In the genomic region with DNA sequence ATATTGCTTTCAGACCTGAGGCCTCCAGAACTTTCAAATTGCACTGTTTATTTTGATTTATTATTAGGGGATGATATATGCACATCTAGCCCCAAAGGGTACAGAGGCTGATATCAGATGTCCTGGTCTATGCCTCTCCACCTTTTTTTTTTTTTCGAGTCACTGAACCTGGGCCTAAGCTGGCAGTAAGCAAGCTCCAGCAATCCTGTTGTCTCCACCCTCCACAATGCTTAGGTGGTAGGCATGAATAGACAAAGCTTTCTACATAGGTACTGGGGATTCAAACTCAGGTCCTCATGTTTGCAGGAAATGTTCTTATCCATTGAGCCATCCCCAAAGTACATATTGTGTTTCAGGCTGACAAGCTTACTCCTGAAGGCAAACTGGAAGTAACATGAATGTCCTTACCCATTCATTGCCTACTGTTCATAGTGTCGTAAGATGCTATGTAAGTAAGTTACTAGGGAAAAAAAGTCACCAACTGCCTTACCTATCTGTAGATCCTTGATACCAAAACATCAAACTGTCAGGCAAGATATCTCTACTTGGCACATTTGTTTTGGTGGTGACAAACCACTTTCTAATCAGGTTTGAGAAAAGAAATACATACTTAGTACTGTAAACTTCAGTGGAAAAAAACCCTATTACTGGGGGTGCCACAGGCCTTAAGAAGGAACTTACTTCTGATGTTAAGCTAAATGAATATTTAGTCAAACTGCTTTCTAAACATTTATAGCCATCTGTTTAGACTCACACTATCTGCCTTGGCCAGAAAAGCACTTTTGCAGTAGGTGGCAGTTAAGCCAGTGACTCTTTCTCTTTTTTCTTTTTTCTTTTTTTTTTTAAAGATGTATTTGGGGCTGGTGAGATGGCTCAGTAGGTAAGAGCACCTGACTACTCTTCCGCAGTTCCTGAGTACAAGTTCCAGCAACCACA, we compare ENCODE assay signal across 24 mouse cellular contexts.
A peak's percentile ranks its signal among the peaks of the same experiment; 100 is the strongest.
DNase-seq lines count a peak whose midpoint lies in the region; ATAC-seq and TF ChIP-seq lines count a peak whose summit lies in the region.
"Had no signal": no experiment of that assay in that cellular context is flagged by ENCODE, and none has a peak within 500 bp of the region (broad histone marks: within the 10 kb centered on the region; RNA-seq: fewer than 3 reads in every experiment).

No protein-coding gene starts in this region.

- no peak overlapping the region for H3K9ac ChIP-seq in liver, embryonic 12.5 days
- H3K9ac ChIP-seq in liver, postnatal 0 days (replicated peaks): no peak overlapping the region
- H3K9ac ChIP-seq in hindbrain, embryonic 14.5 days: no peak overlapping the region
- H3K9ac ChIP-seq: heart, embryonic 12.5 days; hindbrain, embryonic 13.5 days; midbrain, embryonic 15.5 days had no signal

- DNase-seq in 416B (ENCODE audit: low read depth): peak; percentile 17
- peak; percentile 39 for DNase-seq in c-Kit-positive CD71-positive TER-119-negative erythroid progenitor cells, embryonic 14.5 days (ENCODE audit: low read depth)
- no peak for DNase-seq in liver, postnatal 0 days
- no peak for DNase-seq in lung, postnatal 14 days
- no peak for DNase-seq in hindbrain, embryonic 14.5 days (ENCODE audit: low spot score)
- no peak for DNase-seq in natural killer cell, adult 2 months (ENCODE audit: low spot score in 2 of 2)
- DNase-seq: adrenal gland, postnatal 10 days; cerebellum, adult 11-12 months; cerebellum, postnatal 10 days; heart, adult 2 months; heart, postnatal 4 days; kidney, postnatal 14 days; right cerebral cortex, postnatal 4 days; thymus, adult 2 months; thymus, postnatal 36 days had no signal

- peak overlapping the region; percentile 65 for H3K27ac ChIP-seq in liver, embryonic 12.5 days
- no peak overlapping the region for H3K27ac ChIP-seq in liver, postnatal 0 days (ENCODE audit: low read depth)
- H3K27ac ChIP-seq in hindbrain, embryonic 14.5 days: no peak overlapping the region
- H3K27ac ChIP-seq: heart, adult 2 months; hindbrain, embryonic 13.5 days; macrophage; midbrain, embryonic 10.5 days; midbrain, embryonic 15.5 days had no signal

- 55% methylated on average over 3 of the region's 3 CpGs for WGBS in liver, embryonic 12.5 days (ENCODE audit: insufficient replicate concordance)
- 57% methylated on average over 3 of the region's 3 CpGs for WGBS in liver, postnatal 0 days (ENCODE audit: insufficient replicate concordance)
- 93% methylated on average over 3 of the region's 3 CpGs for WGBS in hindbrain, embryonic 14.5 days

- TF ChIP-seq EP300 in liver, postnatal 0 days (IDR thresholded peaks at IDR 0.05; ENCODE audit: low read depth): peak; percentile 95

- ATAC-seq in liver, embryonic 12.5 days: peak; percentile 80
- ATAC-seq in liver, postnatal 0 days: peak; percentile 62
- no peak for ATAC-seq in hindbrain, embryonic 14.5 days (ENCODE audit: low FRiP score)
- ATAC-seq: forebrain, embryonic 14.5 days; intestine, postnatal 0 days; midbrain, embryonic 15.5 days; Patski had no signal

- no peaks in the 10 kb centered on the region for H3K27me3 ChIP-seq in liver, embryonic 12.5 days (replicated peaks)
- no peaks in the 10 kb centered on the region for H3K27me3 ChIP-seq in liver, postnatal 0 days (ENCODE audit: insufficient read depth, low read length)
- no peaks in the 10 kb centered on the region for H3K27me3 ChIP-seq in hindbrain, embryonic 14.5 days (ENCODE audit: control insufficient read depth, insufficient read depth, low read length)
- H3K27me3 ChIP-seq: heart, embryonic 12.5 days; hindbrain, embryonic 13.5 days; midbrain, embryonic 15.5 days had no signal

- no peak overlapping the region for H3K4me3 ChIP-seq in liver, embryonic 12.5 days
- H3K4me3 ChIP-seq in liver, postnatal 0 days (ENCODE audit: low read depth, low read length): no peak overlapping the region
- no peak overlapping the region for H3K4me3 ChIP-seq in hindbrain, embryonic 14.5 days (replicated peaks; ENCODE audit: low read length)
- H3K4me3 ChIP-seq: heart, adult 2 months; heart, embryonic 12.5 days; hindbrain, embryonic 13.5 days; midbrain, embryonic 10.5 days; midbrain, embryonic 15.5 days had no signal

- no peaks in the 10 kb centered on the region for H3K9me3 ChIP-seq in liver, embryonic 12.5 days (replicated peaks)
- H3K9me3 ChIP-seq in liver, postnatal 0 days (ENCODE audit: low read length): no peaks in the 10 kb centered on the region
- H3K9me3 ChIP-seq in hindbrain, embryonic 14.5 days (ENCODE audit: control insufficient read depth, low read length): no peaks in the 10 kb centered on the region
- H3K9me3 ChIP-seq: heart, embryonic 12.5 days; hindbrain, embryonic 13.5 days; midbrain, embryonic 10.5 days; midbrain, embryonic 15.5 days had no signal

- H3K4me2 ChIP-seq in liver, embryonic 12.5 days: no peak overlapping the region
- H3K4me2 ChIP-seq in liver, postnatal 0 days (ENCODE audit: low read depth, low read length): no peak overlapping the region
- no peak overlapping the region for H3K4me2 ChIP-seq in hindbrain, embryonic 14.5 days (replicated peaks)
- H3K4me2 ChIP-seq: heart, embryonic 12.5 days; hindbrain, embryonic 13.5 days; midbrain, embryonic 15.5 days had no signal

- no peaks in the 10 kb centered on the region for H3K36me3 ChIP-seq in liver, embryonic 12.5 days
- H3K36me3 ChIP-seq in liver, postnatal 0 days (replicated peaks; ENCODE audit: insufficient read depth, low read length): no peaks in the 10 kb centered on the region
- H3K36me3 ChIP-seq in hindbrain, embryonic 14.5 days (replicated peaks; ENCODE audit: control insufficient read depth, insufficient read depth): no peaks in the 10 kb centered on the region
- H3K36me3 ChIP-seq: heart, embryonic 12.5 days; hindbrain, embryonic 13.5 days; midbrain, embryonic 10.5 days; midbrain, embryonic 15.5 days had no signal

- no peak for TF ChIP-seq CTCF in liver, postnatal 0 days (IDR thresholded peaks at IDR 0.05; ENCODE audit: low read depth)

- H3K4me1 ChIP-seq in liver, embryonic 12.5 days: peaks cover 3% of the 10 kb centered on the region; the same call in 1 of the 2 replicates
- H3K4me1 ChIP-seq in liver, postnatal 0 days (ENCODE audit: insufficient read depth): no peaks in the 10 kb centered on the region
- H3K4me1 ChIP-seq in hindbrain, embryonic 14.5 days (replicated peaks; ENCODE audit: control insufficient read depth, insufficient read depth, low read length): no peaks in the 10 kb centered on the region
- H3K4me1 ChIP-seq: heart, embryonic 12.5 days; hindbrain, embryonic 13.5 days; midbrain, embryonic 10.5 days; midbrain, embryonic 15.5 days had no signal

Comparison
In these comparisons a context has a peak if more than half of its experiments do, and no peak if none do; other contexts are left out.
1. DNase-seq: peak in 416B (single experiment) and c-Kit-positive CD71-positive TER-119-negative erythroid progenitor cells, embryonic 14.5 days (single experiment); none in liver, postnatal 0 days (single experiment), lung, postnatal 14 days (single experiment), hindbrain, embryonic 14.5 days (single experiment) and natural killer cell, adult 2 months (0 of 2).